Mouse (Mus musculus) left cerebral cortex, postnatal 4 days (tissue): Measurements from ENCODE around the gene Syt16. TPM values are rescaled to one million over a fixed set of nuclear protein-coding genes. Genes with fewer than 3 reads are reported as not detected.
A peak's percentile ranks its signal among the peaks of the same experiment; 100 is the strongest.

ENCODE experiments used
- DNase-seq: peaks from one replicate; pipeline ENCODE4 v3.0.0-alpha.2; 2022
- intact Hi-C: fragments of 180-260 bp; cut with DNase I; formaldehyde crosslinking; loops from one replicate; pipeline ENCODE4 v1.15.1; 2025
- total RNA-seq, 2 experiments: library from RNA; stranded (reverse); gene quantifications; 2 replicates each; pipeline ENCODE4 v1.2.3; 2021

Syt16 gene
- total RNA-seq, 2 experiments from 2014 or later = 107 TPM

- DNase-seq = no peak
- intact Hi-C loops = no loop called here
Observed at GRCm38 (mm10) chr12:74202431-74203042, 205.1 kb downstream of the Syt16 start.

DNA sequence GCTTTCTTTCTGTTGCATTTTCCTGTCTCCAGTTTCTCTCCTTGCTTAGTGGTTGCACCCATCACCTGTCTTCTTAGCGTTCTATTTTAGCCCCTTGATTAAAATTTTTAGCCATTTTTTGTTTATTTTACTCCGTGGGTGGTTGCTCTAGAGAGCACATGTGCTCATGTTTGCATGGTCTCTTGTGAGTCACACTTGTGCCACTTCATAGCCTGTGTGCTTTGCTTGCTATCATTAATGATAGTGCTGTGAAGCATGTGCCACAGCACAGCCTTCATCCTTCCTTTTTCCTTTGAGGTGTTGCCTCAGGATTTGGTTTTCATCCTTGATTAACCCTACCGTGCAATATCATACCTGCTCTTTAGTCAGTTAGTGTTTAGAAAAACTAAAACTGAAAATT lies 214.7 kb downstream of the Syt16 start:
- no peak for DNase-seq
- intact Hi-C loops = no loop called here

DNA sequence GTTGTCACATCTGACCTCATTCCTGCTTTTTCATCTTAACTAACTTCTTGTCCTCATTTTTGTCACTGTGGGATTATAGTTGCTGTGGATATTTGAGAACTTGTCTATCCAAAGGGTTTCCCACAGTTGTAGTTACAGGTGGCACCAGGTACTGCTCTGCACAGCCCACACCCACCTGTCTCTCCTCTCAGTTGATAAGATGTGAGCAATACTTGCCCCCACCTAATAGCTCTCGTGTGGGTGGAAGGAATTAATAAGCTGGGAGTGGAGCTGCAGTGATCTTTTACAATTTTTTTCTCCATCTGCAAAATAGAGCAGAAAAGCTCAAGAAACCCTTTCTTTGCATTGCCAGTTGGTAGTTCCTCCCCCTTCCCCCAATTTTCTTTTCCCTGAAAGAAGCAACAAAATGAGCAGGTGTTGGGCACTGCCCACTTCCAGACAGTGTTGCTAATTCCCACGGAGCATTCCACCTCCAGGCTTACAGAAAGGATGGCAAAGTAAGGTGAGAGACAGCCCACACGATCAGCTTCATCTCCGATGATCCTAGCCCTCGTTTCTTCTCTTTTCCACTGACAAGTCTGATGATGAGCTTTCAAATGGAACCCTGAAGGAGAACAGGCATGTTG lies 218.8 kb downstream of the Syt16 start:
- DNase-seq = no peak
- intact Hi-C loops = no loop called here

DNA sequence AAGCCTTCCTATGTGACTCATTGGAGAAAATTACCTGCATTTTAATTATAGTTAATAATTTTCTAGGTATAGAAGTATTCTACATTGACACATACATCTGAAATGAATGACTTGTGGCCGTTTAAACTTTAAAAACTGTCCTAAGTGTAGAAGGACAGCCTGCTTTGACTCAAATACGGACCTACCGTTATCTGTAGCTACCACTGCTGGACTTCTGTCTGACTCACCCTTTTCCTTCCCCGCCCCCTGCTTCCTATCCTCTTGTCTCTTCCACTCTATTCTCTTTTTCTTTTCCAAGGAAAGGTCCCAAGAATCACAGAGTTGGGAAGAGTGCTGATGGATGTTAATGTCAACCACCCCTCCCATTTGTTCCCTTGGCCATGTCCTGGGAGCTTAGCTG lies 222.4 kb downstream of the Syt16 start:
- intact Hi-C loops = no loop called here
- DNase-seq = no peak

- intact Hi-C loops = no loop called here
- DNase-seq = no peak
Observed at GRCm38 (mm10) chr12:74220651-74221050, 223.2 kb downstream of the Syt16 start.

DNA sequence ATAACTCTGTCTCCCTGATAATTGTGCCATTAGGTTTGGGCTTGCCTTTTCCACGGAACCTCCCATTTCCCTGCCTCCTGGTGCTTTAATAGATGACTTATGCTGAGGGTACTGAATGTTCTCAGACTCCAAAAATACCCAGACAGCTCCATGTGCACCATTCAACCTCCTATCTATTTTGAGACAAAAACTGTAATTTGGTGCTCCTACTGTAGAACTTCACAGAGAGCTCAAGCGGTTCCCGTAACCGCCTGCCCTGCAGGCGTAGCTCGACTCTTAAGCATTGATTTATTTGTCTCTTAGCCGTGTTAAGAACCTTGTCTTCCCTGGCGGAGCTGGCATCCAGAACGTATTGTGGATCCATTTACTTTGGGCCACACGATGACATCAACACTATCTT lies 233.3 kb downstream of the Syt16 start:
- intact Hi-C loops = loop anchor here (5.0 kb wide), 1 partner anchor 36 kb away; no protein-coding TSS in a partner anchor
- DNase-seq = no peak

- no peak for DNase-seq
- intact Hi-C loops = loop anchor here (5.0 kb wide), 1 partner anchor 34 kb away; no protein-coding TSS in a partner anchor
Observed at GRCm38 (mm10) chr12:74232845-74233244, 235.4 kb downstream of the Syt16 start.

DNA sequence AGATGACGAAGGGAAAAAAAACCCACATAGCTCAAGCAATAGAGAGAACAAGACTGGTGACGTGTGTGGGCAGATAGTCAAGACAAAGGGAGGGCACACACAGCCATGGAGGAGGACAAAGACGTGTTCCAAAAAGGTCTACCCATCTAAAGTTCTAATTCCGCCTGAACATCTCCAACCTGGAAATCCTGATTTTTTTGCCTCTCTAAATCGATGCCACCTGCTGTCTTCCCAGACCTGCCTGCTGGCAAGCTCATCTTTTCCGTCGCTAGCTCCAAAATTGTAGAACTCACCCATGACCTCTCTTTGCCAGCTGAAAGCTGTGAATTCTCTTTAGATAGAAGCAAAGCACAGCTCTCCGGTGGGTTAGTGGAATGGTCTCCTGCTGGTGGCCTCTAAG lies 238.7 kb downstream of the Syt16 start:
- DNase-seq = no peak
- intact Hi-C loops = no loop called here

DNA sequence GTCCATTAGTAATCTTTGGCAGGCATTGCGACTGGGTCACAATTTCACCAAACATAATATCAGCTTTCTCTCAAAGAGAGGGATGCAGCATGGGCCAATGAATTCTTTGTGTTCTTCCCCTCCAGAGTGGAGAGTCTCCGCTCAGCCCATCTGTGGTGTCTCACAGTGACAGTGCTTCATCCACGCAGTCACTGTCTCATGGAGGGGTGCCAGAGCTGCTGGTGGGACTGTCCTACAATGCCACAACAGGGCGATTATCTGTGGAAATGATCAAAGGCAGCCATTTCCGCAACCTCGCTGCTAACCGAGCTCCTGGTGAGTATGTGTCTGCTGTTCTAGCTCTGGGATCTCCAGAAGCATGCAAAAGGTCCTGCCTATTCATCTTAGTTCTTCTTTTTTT lies 240.6 kb downstream of the Syt16 start:
- intact Hi-C loops = no loop called here
- peak; percentile 78 for DNase-seq

- intact Hi-C loops = no loop called here
- no peak for DNase-seq
Observed at GRCm38 (mm10) chr12:74238806-74239205, 241.3 kb downstream of the Syt16 start.

DNA sequence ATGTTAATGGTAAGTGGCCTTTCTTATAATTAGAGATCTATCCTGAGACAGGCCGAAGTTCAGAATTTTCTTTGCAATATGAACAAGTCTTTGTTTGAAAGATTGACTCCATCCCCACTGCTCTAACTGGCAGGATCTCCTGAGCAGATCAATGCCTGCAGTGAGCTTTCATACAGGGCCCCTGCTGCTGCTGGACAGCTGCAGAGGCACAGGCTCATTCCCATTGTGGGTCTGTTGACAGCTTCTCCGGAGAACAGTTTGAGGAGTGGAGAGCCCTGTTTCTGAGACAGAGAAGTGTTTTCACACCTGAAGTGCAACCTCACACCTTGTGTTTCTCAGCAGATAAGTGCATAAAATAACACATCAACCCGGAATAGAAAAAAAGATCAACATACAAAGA lies 267.4 kb downstream of the Syt16 start:
- peak; percentile 18 for DNase-seq
- intact Hi-C loops = loop anchor here (5.0 kb wide), 1 partner anchor 33 kb away; no protein-coding TSS in a partner anchor

DNA sequence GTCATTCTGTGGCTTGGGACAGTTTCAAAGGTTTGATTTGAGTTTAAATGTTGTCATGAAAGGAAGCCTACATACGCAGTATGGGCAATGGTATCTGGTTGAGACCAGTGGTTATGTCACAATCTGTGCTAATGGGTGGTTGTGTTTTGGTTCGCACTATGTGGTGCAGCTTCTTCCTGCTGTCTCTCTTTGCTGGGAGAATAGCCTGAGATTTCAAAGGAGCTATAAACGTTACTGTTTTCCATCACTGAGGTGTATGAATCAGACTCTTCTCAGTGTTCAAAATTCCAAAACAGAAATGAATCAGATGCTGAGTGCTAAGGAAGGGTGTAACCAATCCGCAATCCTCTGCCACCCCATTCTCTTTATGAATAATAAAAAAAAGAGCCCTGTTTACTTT lies 269.6 kb downstream of the Syt16 start:
- DNase-seq = no peak
- intact Hi-C loops = loop anchor here (5.0 kb wide), 1 partner anchor 35 kb away; no protein-coding TSS in a partner anchor

DNA sequence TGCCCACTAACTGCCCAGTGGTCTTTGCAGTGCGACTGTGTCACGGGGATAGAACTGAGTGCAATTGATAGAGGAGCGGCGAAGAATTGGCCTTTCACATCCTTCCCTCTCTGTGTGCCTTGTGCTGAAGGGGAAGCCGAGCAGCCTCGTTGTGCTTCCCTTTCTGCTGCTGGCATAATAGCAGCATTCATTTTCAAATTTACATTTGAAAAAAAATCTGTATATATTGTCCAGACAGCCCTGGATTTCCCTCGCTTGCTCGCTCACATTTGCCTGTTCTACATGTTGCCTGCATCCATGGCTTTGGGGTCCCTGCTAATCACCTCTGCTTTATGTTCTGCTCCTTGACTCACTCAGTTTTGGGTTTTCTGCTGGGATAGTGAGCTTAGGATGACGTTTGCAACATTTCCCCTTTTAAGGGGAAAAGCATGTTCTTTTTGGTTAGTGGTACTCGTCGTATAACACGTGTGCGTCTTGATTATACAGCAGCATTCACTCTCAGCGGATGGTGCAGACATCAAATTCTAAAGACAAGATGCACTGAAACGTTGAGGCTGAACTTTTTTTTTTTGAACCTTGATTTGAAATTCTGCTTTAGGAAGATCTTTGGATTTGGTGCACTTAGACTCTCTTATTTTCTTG lies 271.3 kb downstream of the Syt16 start:
- intact Hi-C loops = loop anchor here (5.0 kb wide), 1 partner anchor 36 kb away; no protein-coding TSS in a partner anchor
- no peak for DNase-seq

GRCm38 (mm10) chr12:74272545-74272944 lies 275.1 kb downstream of the Syt16 start:
- intact Hi-C loops = no loop called here

GRCm38 (mm10) chr12:74277265-74277664 lies 279.8 kb downstream of the Syt16 start:
- DNase-seq = no peak
- intact Hi-C loops = no loop called here

More at GRCm38 (mm10) chr12:74272545-74272944, 275.1 kb downstream of the Syt16 start:
- no peak for DNase-seq

- intact Hi-C loops = loop anchor here (5.0 kb wide), 2 partner anchors 119 to 224 kb away; no protein-coding TSS in a partner anchor
- no peak for DNase-seq
Observed at GRCm38 (mm10) chr12:74281403-74281802, 283.9 kb downstream of the Syt16 start.

DNA sequence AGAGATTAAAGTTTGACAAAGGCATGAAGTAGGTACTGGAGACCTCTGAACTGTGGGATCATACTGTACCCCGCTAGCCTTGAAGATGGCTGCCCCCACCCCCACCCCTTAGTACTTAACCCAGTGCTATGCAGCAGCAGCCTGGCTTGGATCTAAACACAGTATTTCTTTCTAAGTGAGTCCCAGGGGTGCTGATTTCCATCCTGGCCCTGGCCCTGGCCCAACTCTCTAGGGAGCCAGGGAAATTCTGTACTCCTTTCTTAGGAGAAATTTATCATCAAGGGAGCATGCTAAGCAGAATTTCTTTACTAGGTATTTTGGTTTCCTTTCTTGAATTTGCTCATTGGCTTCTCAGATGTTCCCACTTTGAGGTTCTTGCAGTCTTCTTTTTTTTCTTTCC lies 285.4 kb downstream of the Syt16 start:
- intact Hi-C loops = loop anchor here (5.0 kb wide), 2 partner anchors 121 to 226 kb away; no protein-coding TSS in a partner anchor

DNA sequence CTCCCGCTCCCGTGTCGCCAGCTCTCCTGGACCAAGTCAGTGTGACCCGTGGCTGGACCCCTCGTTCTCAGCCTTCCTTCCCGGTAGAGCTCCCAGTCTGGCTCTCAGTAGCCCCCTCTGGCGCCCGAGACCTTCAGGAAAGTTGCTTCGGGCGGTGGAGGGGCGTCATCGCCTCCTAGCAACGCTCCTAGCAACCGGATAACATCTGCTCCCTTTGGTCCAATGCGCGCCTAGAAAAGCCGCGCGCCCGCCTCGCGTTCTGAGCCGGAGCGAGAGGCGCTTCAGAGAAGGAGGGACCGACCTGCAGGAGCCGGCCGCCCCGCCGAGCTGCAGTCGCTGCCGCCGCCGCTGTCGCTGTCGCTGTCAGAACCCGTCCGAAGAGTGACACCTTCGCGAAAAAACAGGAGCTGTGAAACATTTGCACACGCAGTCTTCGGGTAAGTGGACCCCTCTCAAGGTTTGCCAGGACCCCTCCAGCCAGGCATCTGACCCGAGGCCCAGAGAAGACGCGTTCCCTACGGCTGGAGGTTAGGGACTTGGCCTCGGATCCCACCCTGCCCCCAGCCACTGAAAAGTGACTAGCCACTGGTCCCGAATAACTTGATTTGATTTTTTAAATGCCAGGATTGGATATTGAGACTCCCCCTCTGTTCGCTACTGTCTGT lies 286.7 kb downstream of the Syt16 start:
- DNase-seq = peak; percentile 96
- intact Hi-C loops = loop anchor here (5.0 kb wide), 2 partner anchors 122 to 227 kb away; no protein-coding TSS in a partner anchor

More for the DNA sequence above, 285.4 kb downstream of the Syt16 start:
- no peak for DNase-seq

DNA sequence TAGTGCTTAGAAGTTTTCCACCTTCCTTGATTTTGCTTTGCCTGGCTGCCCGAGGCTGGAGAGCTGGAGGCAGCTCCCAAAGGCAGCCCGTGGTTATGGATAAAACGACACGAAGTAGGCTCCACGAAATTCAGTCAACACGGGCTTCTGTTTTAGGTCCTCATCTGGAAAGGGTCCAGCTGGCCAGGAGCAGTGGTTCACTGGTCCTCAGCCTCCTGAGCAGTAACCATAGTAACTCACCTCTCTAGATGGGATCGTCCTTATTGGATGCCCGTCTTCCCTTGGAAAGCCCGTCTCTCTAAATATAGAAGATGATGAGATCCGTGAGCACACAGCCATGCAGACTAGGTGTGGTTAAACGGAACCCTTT lies 287.2 kb downstream of the Syt16 start:
- intact Hi-C loops = loop anchor here (5.0 kb wide), 2 partner anchors 122 to 227 kb away; no protein-coding TSS in a partner anchor
- DNase-seq = peak; percentile 66

- intact Hi-C loops = loop anchor here (5.0 kb wide), 1 partner anchor 584 kb away; no protein-coding TSS in a partner anchor
- no peak for DNase-seq
Observed at GRCm38 (mm10) chr12:74290983-74291382, 293.5 kb downstream of the Syt16 start.

DNA sequence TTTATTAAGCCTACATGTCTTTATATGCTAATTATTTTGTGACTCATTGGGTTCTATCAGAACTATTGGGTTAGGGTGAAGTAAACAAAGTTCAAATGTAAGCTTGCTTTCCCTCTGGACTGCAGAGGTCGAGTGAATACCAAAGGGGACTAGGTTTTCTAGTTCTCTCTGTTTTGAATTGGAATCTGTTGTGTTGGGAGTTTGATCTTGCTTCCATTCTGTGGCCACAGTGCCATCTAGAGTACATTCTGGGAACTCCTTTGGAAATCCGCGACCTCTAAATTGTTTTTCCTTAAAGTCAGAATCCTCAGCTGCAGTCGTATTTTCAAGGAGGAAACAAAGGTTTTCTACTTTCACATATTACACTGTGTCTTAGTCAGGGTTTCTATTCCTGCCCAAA lies 296.2 kb downstream of the Syt16 start:
- peak; percentile 15 for DNase-seq
- intact Hi-C loops = loop anchor here (5.0 kb wide), 1 partner anchor 586 kb away; no protein-coding TSS in a partner anchor
